In the genomic region with DNA sequence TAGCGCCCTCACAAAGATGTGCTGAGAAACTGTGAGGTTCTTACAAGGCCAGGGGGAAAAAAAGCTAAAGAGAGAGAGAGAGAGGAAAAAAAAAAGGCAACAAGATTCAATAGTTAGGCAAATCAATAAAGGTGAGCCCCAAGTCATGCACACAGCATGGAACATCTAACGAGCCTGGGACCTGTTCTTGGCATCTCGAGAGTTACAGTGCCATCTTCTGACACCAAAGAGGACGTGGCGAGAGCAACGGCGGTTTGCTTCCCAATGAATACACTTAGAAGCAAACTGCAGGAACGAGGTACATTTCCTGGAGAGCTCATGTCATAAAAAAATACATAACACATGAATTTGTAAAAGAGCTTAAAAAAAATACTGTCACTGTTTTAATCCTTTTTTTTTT, we compare ENCODE assay signal across 19 mouse cellular contexts. TPM values are rescaled to one million over a fixed set of nuclear protein-coding genes. Genes with fewer than 3 reads are reported as not detected.
DNase-seq lines count a peak whose midpoint lies in the region; ATAC-seq and TF ChIP-seq lines count a peak whose summit lies in the region.
"Had no signal": no experiment of that assay in that cellular context is flagged by ENCODE, and none has a peak within 500 bp of the region (broad histone marks: within the 10 kb centered on the region; RNA-seq: fewer than 3 reads in every experiment).

No protein-coding gene starts in this region.

- H3K4me1 ChIP-seq in forebrain, embryonic 14.5 days (ENCODE audit: control insufficient read depth, insufficient read depth, low read length), result no peaks in the 10 kb centered on the region
- H3K4me1 ChIP-seq in forebrain, embryonic 12.5 days, result no peaks in the 10 kb centered on the region
- H3K4me1 ChIP-seq in intestine, postnatal 0 days (replicated peaks; ENCODE audit: control insufficient read depth, insufficient read depth, low read length), result no peaks in the 10 kb centered on the region
- no peaks in the 10 kb centered on the region for H3K4me1 ChIP-seq in intestine, embryonic 16.5 days (ENCODE audit: control insufficient read depth, insufficient read depth, low read length)
- no peaks in the 10 kb centered on the region for H3K4me1 ChIP-seq in lung, adult 2 months (ENCODE audit: control insufficient read depth, insufficient read depth, low read length)
- H3K4me1 ChIP-seq: heart, embryonic 10.5 days; liver, embryonic 15.5 days had no signal

- no peak overlapping the region for H3K4me2 ChIP-seq in forebrain, embryonic 14.5 days (ENCODE audit: low read length)
- H3K4me2 ChIP-seq in forebrain, embryonic 12.5 days, result no peak overlapping the region
- no peak overlapping the region for H3K4me2 ChIP-seq in intestine, postnatal 0 days (replicated peaks; ENCODE audit: low read depth)
- H3K4me2 ChIP-seq in intestine, embryonic 16.5 days (ENCODE audit: low read depth, low read length), result no peak overlapping the region
- H3K4me2 ChIP-seq: liver, embryonic 15.5 days had no signal

- peak; percentile 49 for DNase-seq in forebrain, embryonic 14.5 days (ENCODE audit: low spot score)
- DNase-seq in lung, adult 2 months, result no peak
- DNase-seq in lung, postnatal 14 days, result no peak
- peak; percentile 72 for DNase-seq in brain, embryonic 14.5 days (ENCODE audit: low read depth)
- DNase-seq: adrenal gland, postnatal 14 days; cerebellum, adult 8-10 months; gastrocnemius, postnatal 14 days; kidney, adult 8-10 months; layer of hippocampus, postnatal 36 days; left cerebral cortex, postnatal 4 days had no signal

- no peak for ATAC-seq in forebrain, embryonic 14.5 days
- ATAC-seq in forebrain, embryonic 12.5 days (ENCODE audit: low FRiP score), result no peak
- no peak for ATAC-seq in intestine, postnatal 0 days
- ATAC-seq in intestine, embryonic 16.5 days, result no peak
- ATAC-seq in megakaryocyte-erythroid progenitor cell, adult 5-6 weeks (replicated peaks; ENCODE audit: low FRiP score, low TSS enrichment, poor library complexity, severe bottlenecking), result no peak
- ATAC-seq: forebrain, embryonic 16.5 days; hindbrain, embryonic 16.5 days; midbrain, embryonic 16.5 days had no signal

- no peaks in the 10 kb centered on the region for H3K9me3 ChIP-seq in forebrain, embryonic 14.5 days (replicated peaks; ENCODE audit: control insufficient read depth, low read length)
- no peaks in the 10 kb centered on the region for H3K9me3 ChIP-seq in forebrain, embryonic 12.5 days
- no peaks in the 10 kb centered on the region for H3K9me3 ChIP-seq in intestine, postnatal 0 days (ENCODE audit: control insufficient read depth)
- H3K9me3 ChIP-seq in intestine, embryonic 16.5 days (ENCODE audit: control insufficient read depth, low read length), result no peaks in the 10 kb centered on the region
- H3K9me3 ChIP-seq: heart, embryonic 10.5 days; liver, embryonic 15.5 days had no signal

- H3K9ac ChIP-seq in forebrain, embryonic 14.5 days (ENCODE audit: low read length), result no peak overlapping the region
- no peak overlapping the region for H3K9ac ChIP-seq in forebrain, embryonic 12.5 days
- no peak overlapping the region for H3K9ac ChIP-seq in intestine, postnatal 0 days (ENCODE audit: low read depth, low read length)
- H3K9ac ChIP-seq in intestine, embryonic 16.5 days (ENCODE audit: low read depth, low read length), result no peak overlapping the region
- H3K9ac ChIP-seq: liver, embryonic 15.5 days had no signal

- no peak for TF ChIP-seq POLR2A in lung, adult 2 months (IDR thresholded peaks at IDR 0.05; ENCODE audit: borderline replicate concordance, extremely low read depth, low read depth, low read length)
- no peak for TF ChIP-seq POLR2A in brain, embryonic 14.5 days (IDR thresholded peaks at IDR 0.05; ENCODE audit: borderline replicate concordance, extremely low read depth, insufficient read depth, insufficient read length, poor library complexity, severe bottlenecking)

- WGBS in forebrain, embryonic 14.5 days, result 50% methylated on average over 8 of the region's 8 CpGs
- 64% methylated on average over 8 of the region's 8 CpGs for WGBS in forebrain, embryonic 12.5 days
- WGBS in intestine, postnatal 0 days, result 57% methylated on average over 8 of the region's 8 CpGs
- WGBS in intestine, embryonic 16.5 days, result 62% methylated on average over 8 of the region's 8 CpGs
- WGBS in lung, adult 2 months, result 48% methylated on average over 8 of the region's 8 CpGs

- H3K4me3 ChIP-seq in forebrain, embryonic 14.5 days (ENCODE audit: low read depth, low read length), result no peak overlapping the region
- H3K4me3 ChIP-seq in forebrain, embryonic 12.5 days (replicated peaks), result no peak overlapping the region
- no peak overlapping the region for H3K4me3 ChIP-seq in intestine, postnatal 0 days (ENCODE audit: low read depth, low read length)
- H3K4me3 ChIP-seq in intestine, embryonic 16.5 days (ENCODE audit: low read length), result no peak overlapping the region
- no peak overlapping the region for H3K4me3 ChIP-seq in lung, adult 2 months (replicated peaks; ENCODE audit: extremely low read depth, low read depth, low read length)
- H3K4me3 ChIP-seq: heart, embryonic 10.5 days; liver, embryonic 15.5 days had no signal

- no peak overlapping the region for H3K27ac ChIP-seq in forebrain, embryonic 14.5 days (ENCODE audit: low read depth, low read length)
- no peak overlapping the region for H3K27ac ChIP-seq in forebrain, embryonic 12.5 days
- no peak overlapping the region for H3K27ac ChIP-seq in intestine, postnatal 0 days (ENCODE audit: low read depth, low read length)
- H3K27ac ChIP-seq in intestine, embryonic 16.5 days (ENCODE audit: low read length), result no peak overlapping the region
- H3K27ac ChIP-seq: heart, embryonic 10.5 days; liver, embryonic 15.5 days had no signal

- no peaks in the 10 kb centered on the region for H3K27me3 ChIP-seq in forebrain, embryonic 14.5 days (replicated peaks; ENCODE audit: control insufficient read depth, insufficient read depth, low read length)
- H3K27me3 ChIP-seq in forebrain, embryonic 12.5 days, result no peaks in the 10 kb centered on the region
- H3K27me3 ChIP-seq in intestine, postnatal 0 days (replicated peaks; ENCODE audit: control insufficient read depth, insufficient read depth, low read length), result no peaks in the 10 kb centered on the region
- no peaks in the 10 kb centered on the region for H3K27me3 ChIP-seq in intestine, embryonic 16.5 days (replicated peaks; ENCODE audit: control insufficient read depth, insufficient read depth, low read length)
- H3K27me3 ChIP-seq: liver, embryonic 15.5 days had no signal

- peak; percentile 55 for TF ChIP-seq CTCF in intestine, postnatal 0 days (IDR thresholded peaks at IDR 0.05; ENCODE audit: low read depth)
- peak; percentile 41; the same call in 1 of the 2 replicates for TF ChIP-seq CTCF in lung, adult 2 months (IDR thresholded peaks at IDR 0.05; ENCODE audit: insufficient read depth, low read length)
- peak; percentile 51; the same call in 1 of the 2 replicates for TF ChIP-seq CTCF in brain, embryonic 14.5 days (IDR thresholded peaks at IDR 0.05; ENCODE audit: borderline replicate concordance, extremely low read depth, insufficient read depth, insufficient read length)

- peaks cover 96% of the 10 kb centered on the region for H3K36me3 ChIP-seq in forebrain, embryonic 14.5 days (ENCODE audit: control insufficient read depth, insufficient read depth, low read length)
- peaks cover 86% of the 10 kb centered on the region for H3K36me3 ChIP-seq in forebrain, embryonic 12.5 days (replicated peaks)
- H3K36me3 ChIP-seq in intestine, postnatal 0 days (ENCODE audit: control insufficient read depth, insufficient read depth), result peaks cover 78% of the 10 kb centered on the region
- peaks cover 11% of the 10 kb centered on the region for H3K36me3 ChIP-seq in intestine, embryonic 16.5 days (ENCODE audit: control insufficient read depth, insufficient read depth, low read length)

RNA-seq across cellular contexts. Expression of a gene that starts 17.8 kb away (rescaled TPM):
- 137 and 152 TPM in 2 replicates for polyA plus RNA-seq in forebrain, embryonic 14.5 days (2014; fragmentation: Nextera tagmentation; extraction: Ambion mirVana)
- polyA plus RNA-seq in forebrain, embryonic 12.5 days (2016; fragmentation: Nextera tagmentation; extraction: Ambion mirVana), result 139 and 140 TPM in 2 replicates
- 61.5 and 62.2 TPM in 2 replicates for polyA plus RNA-seq in intestine, postnatal 0 days (2015; fragmentation: Nextera tagmentation; extraction: Ambion mirVana)
- 100 and 113 TPM in 2 replicates for polyA plus RNA-seq in intestine, embryonic 16.5 days (2015; fragmentation: Nextera tagmentation; extraction: Ambion mirVana)
- polyA plus RNA-seq in lung, adult 2 months (2012; rRNA removed), result 65.0 and 66.0 TPM in 2 replicates
- polyA plus RNA-seq in brain, embryonic 14.5 days (2012; rRNA removed), result 100 and 150 TPM in 2 replicates
- 53.9 and 69.9 TPM in 2 replicates for total RNA-seq in megakaryocyte-erythroid progenitor cell, adult 5-6 weeks (2014; fragmentation: Nextera tagmentation)
- total RNA-seq in megakaryocyte-erythroid progenitor cell, adult 5-6 weeks (2017), result 64.6 and 71.3 TPM in 2 replicates

RNA-seq across cellular contexts. Expression of a gene that starts 37.3 kb away (rescaled TPM):
- 14.3 and 15.5 TPM in 2 replicates for polyA plus RNA-seq in forebrain, embryonic 14.5 days (2014; fragmentation: Nextera tagmentation; extraction: Ambion mirVana)
- 13.6 and 13.7 TPM in 2 replicates for polyA plus RNA-seq in forebrain, embryonic 12.5 days (2016; fragmentation: Nextera tagmentation; extraction: Ambion mirVana)
- 6.7 and 7.2 TPM in 2 replicates for polyA plus RNA-seq in intestine, postnatal 0 days (2015; fragmentation: Nextera tagmentation; extraction: Ambion mirVana)
- polyA plus RNA-seq in intestine, embryonic 16.5 days (2015; fragmentation: Nextera tagmentation; extraction: Ambion mirVana), result 5.1 and 5.5 TPM in 2 replicates
- 13.2 and 21.7 TPM in 2 replicates for polyA plus RNA-seq in lung, adult 2 months (2012; rRNA removed)
- polyA plus RNA-seq in brain, embryonic 14.5 days (2012; rRNA removed), result 43.8 and 51.8 TPM in 2 replicates
- total RNA-seq in megakaryocyte-erythroid progenitor cell, adult 5-6 weeks (2014; fragmentation: Nextera tagmentation), result 60.1 and 77.7 TPM in 2 replicates
- 32.9 and 43.0 TPM in 2 replicates for total RNA-seq in megakaryocyte-erythroid progenitor cell, adult 5-6 weeks (2017)

Comparison
In these comparisons a context has a peak if more than half of its experiments do, and no peak if none do; other contexts are left out.
1. DNase-seq: peak in forebrain, embryonic 14.5 days (single experiment) and brain, embryonic 14.5 days (single experiment); none in lung, adult 2 months (single experiment) and lung, postnatal 14 days (single experiment).
2. Peak in every context shown above with its lines, with median percentiles within 50 percentile points of each other: CTCF ChIP-seq.